Mouse (Mus musculus) ES-E14 (cell line): Measurements from ENCODE around the gene Gm38394.

Experiments
- ZC3H11A ChIP-seq: IDR thresholded peaks from 2 replicates; pipeline ENCODE4 v1.6.1; 2012; ENCODE audit warnings: low read depth, mild to moderate bottlenecking, inconsistent platforms, low read length, borderline replicate concordance
- ZNF384 ChIP-seq: IDR thresholded peaks from 2 replicates; pipeline ENCODE4 v1.6.1; 2012; ENCODE audit warnings: low read depth, low read length, inconsistent platforms

DNA sequence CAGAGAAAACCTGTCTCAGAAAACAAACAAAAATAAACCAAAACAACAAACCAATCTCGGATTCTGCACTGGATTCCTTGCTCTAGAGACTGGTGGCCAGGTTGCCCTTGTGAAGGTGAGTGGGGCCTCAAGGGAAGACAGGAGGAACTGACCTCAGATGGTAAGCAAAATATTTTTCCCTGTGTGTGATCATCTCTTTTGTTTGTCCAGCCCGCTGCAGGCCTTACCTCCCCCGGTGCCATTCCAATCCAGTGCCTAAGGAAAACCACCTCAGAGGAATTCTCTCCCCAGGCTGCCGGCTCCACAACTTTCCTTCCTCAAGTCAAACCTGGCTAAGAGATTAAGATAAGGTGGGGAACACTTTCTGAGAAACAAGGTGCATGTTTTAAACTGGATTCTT is 31.1 kb upstream of the Gm38394 start:
- TF ChIP-seq ZNF384, result no peak
- TF ChIP-seq ZC3H11A, result no peak
